Mouse (Mus musculus): ENCODE measurements around the gene Polrmt.

DNA sequence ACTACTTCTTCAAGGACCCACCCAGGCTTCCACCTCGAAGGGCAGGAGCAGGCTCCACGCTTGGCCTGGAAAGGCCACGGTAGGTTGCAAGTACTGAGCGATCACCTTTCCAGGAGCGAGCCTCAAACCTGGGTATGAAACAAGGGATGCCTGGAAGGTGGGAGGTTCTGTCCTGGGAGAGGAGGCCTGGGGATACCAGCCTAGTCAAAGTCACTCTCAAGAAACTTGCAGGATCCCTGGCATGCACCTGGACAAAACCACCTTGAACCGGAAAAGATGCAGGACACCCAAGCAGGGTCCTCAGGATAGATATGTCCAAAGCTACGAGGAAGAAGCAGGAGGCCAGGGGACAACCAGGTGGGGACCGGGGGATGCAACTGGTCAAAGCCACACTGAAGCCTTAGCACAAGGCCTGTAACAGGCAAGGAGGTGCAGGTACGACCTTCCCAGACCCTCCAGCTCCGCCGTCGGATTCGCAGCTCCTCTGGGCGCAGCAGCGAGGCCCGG, 19.7 kb upstream of the Polrmt start:
- TF ChIP-seq CTCF (conservative IDR thresholded peaks at IDR 0.05; ENCODE audit: low read length) (no peak), POU5F1 (IDR thresholded peaks at IDR 0.05; ENCODE audit: borderline replicate concordance, low read length) (no peak), NANOG (IDR thresholded peaks at IDR 0.05; ENCODE audit: borderline replicate concordance, low read length) (no peak)

All from E14TG2a.4 (cell line).